Mouse (Mus musculus) lung, postnatal 4 days (tissue): Measurements from ENCODE around the gene Wbp1l.

Experiments
- DNase-seq, 2 experiments: peaks; one replicate each; pipeline ENCODE4 v3.0.0; 2021

The Wbp1l gene

DNA sequence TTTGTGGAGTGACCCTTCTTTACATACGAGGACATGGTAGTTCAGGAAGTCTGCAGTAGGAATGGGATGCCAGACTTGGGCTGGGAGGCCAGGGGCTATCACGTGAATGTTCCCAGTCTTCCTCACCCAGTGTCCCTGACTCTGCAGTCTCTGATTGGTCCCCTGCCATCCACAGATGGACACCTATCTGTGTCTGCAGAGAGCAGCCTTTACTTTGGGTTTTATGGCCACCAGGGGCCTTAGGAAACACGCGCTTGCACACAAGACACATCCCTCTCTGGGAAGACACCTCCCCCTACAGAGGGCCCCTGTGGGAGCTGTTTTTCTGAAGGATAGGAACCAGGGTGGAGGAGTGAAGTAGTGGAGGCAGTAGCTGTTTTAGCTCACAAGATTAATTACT is 62.6 kb downstream of the Wbp1l start:
- DNase-seq, result no peak

DNA sequence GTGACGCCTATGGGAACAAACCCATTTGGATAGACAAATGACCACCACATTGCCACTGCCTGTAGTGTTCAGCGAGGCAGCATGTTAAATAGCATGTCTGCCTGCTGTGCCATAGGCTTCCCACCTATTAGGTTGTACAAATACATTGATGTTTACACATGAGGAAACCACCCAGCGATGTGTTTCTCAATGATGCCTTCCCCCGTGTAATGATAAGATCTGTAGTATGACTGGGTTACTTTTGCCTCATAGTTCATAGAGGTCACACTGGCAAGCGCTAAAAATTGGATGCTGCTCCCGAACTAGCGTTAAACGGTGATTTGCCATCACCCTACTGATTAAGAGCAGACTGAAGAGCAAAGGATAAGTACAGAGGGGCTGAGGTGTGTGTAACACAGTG is 63.3 kb downstream of the Wbp1l start:
- DNase-seq, result no peak

DNA sequence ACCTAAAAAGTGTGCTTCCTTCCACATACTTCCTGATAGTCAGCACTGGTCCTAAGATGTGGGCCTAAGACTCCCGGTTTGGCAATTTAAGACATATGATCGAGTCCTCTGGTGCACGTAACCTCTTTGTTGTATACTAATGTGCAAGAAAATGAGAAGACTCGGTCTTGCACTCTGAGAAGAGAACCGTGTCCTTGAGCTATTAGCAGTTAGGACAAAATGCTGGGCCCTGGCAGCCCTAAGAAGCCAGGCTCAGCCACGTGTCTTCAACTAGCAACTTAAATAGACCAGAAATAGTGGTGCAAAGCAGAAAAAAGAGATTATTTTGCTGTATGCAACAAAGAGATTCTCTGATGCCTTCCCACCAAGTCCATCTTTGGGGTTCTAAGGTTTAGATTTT is 63.9 kb downstream of the Wbp1l start:
- DNase-seq, result no peak

DNA sequence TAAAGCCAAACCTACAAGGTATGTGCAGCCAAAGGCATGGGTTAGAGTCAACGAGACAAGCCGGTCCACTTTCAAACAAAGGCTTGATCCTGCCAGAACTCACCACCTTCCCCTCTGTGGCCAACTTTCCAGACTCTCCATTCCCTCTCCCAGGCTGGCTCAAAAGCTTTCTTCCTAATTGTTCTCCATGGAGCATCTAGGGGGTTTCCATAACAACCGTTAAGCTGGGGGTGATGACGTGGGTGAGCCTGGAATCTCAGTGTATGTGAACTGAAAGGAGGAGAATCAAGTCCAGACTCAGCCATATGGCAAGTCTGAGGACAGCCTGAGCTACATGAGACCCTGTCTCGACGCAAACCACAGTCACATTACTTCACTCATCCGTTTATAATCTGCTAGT is 66.6 kb downstream of the Wbp1l start:
- DNase-seq, result no peak

DNA sequence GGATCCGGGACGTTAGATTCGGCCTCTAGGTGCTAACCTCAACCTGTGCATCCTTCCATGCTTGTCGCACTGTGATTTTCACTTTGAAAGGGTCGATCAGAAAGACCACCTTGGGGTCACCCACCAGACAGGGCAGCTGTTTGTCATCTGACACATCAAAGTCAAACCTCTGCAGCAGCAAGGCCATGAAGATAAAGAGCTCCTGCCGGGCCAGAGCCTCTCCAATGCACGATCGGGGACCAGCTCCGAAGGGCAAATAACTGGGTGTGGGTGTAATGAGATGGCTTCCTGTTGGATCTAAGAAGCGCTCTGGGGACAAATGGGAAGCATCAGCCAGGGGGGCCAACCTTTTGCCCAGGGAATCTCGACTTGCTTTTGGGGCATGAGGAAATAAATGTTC is 68.4 kb downstream of the Wbp1l start:
- no peak for DNase-seq

DNA sequence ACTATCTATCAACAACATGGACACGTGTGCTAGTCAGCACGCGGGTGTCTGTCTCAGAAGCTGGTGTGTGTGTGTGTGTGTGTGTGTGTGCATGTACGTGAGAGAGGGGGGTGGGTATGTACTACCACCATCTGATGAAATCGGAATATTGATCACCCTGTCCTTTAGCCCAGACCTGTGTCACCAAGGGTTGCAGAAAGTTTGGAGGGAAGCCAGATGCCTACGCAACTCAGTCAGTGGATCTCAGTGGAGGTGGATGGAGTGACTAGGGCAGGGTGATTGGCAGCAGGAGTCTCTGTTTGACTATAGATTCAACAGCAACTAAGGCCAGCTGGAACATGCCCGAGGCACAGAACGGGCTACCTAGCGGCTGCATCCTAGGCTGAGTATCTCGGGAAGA is 69.4 kb downstream of the Wbp1l start:
- no peak for DNase-seq

DNA sequence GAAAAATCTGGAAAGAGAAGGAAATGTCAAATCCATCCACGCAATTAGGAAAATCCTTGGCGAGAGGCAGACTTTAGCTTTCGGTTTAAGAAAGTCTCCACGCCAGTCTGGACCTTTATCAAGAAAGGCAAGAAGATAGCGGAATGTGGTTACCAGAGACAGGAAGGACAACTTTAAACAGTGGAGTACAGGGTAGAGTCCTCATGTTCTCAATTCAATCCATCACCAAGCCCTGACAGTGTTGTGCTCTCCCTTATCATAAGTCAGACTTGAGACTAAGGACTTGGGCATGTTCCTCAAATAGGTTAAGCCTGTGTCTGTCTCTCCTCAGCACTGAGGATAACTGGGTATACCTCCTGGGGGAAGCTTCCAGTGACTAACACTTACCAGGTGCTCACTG is 70.9 kb downstream of the Wbp1l start:
- DNase-seq, result no peak

DNA sequence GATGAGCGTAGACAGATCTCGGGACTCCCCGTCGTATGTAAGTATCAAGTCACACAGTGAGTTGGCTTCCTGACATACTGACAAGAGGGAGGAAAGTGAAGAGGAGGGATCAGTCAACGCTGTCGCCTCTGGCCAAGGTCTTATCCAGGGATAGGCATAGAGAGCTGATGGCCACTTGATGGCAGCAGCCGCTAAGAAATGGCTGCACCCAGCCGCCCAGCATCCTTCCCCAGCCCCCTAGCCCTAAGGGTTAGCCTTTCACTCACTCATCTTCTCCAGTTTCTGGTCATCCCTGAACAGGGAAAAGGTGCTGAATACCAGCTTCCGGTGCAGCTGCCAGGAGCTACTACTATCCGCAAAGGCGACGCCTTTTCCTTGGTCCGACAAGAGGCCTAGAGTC is 71.8 kb downstream of the Wbp1l start:
- peak; percentile 50 to 71 for DNase-seq

DNA sequence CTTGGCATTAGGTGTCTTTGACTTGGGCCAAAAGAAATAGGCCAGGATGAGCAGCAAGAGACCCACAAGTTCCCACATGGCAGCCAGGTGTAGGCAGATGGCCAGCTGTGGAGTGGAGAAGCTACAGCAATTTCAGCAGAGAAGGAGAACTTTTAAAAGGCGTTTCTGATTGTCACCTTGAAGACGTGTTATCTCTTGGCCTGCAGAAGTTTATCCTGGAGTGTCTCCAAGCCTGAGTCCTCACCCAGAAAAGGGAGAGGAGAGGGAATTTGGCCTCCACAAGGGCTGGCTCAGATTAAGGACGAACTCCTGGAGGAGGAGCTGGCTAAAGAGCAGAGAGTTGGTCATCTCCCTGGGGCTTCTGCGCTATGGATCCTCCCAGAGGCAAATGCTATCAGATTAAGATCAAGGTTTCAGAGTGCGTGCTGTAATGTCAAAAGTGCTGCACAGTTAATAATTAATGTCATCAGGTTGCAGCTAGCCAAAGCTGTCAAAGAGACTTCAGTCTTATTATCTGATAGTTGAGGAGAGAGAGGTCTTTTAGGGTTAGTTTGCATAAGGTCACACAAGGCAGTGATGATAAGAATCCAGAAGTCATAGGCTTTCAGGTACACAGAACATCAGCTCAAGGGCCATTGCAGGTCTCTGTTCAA is 74.0 kb downstream of the Wbp1l start, which contains the start of gene Cyp17a1:
TSS of gene Cyp17a1 (minus strand) at position 407 of the 653 bp plus-strand sequence.
- no peak for DNase-seq

DNA sequence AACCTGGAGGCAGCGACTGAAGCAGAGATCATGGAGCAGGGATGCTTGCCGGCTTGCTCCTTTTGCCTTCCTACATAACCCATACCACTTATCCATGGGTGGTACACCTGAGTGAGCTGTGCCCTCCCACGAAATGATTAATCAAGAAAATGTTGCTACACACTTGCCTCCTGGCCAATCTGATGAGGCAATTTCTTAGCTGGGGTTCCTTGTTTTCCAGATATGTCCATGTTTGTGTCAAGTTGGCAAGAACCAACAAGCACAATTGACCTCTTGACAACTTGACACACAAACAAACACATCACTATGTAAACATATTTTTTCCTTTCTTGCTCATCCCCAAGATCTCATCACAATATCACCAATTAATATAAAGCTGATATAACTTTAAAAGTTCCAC is 76.8 kb downstream of the Wbp1l start:
- no peak for DNase-seq

DNA sequence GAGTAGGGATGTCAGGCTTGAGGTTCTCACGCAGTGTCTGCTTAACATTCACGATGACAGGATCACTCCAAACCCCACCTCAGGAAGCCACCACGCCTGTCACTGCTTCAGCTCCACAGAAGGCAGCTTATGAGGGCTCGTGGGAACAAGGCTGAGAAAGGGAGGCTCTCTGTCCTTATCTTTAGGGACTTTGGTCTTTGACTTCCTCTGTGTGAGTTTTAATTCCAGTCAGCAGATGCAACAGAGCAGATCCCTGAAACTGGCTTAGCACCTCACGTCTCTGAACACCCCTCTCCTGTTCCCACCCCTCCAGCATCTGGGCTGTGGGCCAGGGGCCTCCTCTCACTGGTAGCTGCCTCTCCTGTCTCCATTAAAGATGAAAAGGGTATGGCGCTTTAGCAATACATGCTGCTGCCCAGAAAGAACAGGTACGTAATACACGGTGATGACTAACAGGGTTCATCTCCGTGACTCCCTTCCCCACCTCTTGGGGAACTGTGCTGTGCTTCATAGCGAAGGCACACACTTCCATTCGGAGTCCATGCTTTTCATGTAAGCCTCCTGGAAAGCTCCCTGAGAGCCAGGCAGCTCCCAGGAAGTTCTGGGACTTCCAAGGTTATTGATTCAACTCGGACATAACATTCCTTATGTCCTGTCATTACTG is 81.0 kb downstream of the Wbp1l start:
- no peak for DNase-seq

DNA sequence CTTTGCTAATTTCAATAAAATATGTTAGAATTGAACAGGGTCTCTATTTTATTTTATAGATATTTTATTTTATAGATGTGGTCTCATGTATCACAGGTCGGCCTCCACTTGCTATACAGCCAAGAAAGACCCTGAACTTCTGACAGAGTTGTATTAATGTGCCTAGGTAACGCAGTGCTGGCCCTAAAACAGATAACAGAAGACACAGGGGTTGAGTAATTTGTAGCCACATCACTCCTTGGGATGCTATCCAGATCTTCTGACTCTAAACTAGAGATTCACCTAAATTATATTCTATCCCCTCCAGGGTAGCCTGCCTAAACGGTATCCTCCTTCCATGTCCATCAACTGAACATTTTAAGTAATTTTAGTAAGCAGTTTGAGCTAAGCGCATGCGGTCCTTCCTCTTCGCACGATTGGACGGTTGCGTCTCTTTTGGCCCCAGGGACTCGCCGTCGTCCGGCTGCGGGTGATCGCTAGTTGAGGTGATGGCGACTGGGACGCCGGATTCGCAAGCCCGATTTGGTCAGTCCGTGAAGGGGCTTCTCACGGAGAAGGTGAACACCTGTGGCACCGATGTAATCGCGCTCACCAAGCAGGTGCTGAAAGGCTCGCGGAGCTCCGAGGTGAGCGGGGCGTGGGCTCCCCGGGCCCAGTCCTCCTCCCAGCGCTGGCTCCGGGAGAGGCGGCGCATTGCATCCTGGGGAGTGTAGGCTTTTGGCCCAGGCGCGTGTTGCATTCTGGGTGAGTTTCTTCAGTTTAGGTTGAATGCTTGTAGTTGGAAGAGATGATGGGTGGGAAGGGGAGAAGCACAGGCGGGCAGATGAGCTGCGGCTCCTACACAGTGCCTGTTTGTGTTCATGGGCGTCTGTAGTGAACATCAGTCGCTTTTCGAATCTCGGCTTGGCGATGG is 90.8 kb downstream of the Wbp1l start, which contains the start of gene Borcs7:
TSS of gene Borcs7 (plus strand) at position 447 of the 913 bp plus-strand sequence.
- peak; percentile 88 to 90 for DNase-seq

DNA sequence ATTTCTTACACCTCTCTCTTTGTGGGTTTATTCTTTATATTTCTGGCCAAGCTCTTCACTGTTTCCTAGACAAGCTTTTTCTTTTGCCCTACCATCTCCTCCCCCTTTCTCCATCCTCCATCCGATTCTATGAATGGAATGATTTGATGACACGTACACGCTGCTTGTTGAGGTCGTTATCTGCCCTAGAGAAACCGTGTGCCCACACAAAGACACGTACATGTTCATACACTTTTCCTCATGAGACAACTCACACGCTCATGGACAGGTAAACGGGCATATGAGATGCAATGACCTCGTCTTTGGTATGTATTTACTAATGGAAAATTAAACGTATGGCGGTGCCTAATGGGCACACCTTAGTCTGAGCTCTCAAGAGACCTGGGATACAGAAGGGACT is 91.5 kb downstream of the Wbp1l start:
- DNase-seq, result no peak

DNA sequence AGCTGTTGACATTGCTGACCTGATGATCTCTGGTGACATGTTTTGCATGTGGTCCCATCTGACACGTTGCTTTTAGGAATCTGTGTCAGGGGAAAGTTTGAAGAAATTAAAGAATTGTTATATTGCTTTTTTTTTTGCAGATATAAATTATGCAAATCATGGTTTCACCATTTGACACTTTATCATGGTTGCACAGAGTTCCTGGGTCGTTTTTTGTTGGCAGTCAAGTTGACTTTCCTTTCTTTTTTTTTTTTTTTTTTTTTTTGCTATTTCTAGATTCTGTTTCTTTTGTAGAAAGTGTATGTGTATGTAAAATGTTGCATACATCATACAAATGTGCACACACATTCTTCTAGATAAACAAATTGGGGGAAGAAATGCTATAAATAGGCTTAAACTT is 92.2 kb downstream of the Wbp1l start:
- DNase-seq, result no peak

DNA sequence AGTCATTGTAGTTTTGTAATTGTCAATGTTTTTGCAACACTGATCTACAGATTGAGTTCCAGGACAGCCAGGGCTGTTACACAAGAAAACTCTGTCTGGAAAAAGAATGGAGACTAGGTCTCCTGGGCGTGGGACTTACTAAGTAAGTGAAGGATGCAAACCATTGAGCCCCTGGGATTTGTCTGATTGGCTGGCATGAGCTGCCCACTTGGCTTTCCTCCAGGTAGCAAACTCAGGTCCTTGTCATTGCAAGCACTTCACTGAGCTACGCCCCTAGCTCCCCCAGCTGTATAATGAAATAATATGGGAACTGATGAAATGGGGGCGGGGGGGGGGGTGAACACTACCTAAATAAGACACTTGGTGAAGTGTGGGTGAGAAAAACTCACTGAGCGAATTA is 94.3 kb downstream of the Wbp1l start:
- no peak for DNase-seq

DNA sequence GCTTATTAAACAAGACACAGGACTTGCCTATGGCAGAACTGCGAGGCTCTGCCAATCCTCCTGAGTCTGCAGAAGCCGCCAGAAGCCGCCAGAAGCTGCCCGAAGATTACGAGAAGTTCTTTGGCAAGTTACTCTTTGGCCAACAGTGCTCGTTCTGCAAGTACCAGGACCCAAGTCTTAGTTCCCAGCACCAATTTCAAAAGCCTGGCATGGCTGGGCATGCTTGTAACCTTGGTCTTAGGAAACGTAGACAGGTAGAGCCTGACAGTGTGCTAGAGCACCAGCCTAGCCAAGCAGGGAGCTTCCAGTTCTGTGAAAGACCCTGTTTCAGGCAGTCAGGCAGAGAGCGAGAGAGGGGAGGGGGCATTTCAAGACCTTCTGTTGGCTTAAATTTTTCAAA is 97.6 kb downstream of the Wbp1l start:
- DNase-seq, result no peak

DNA sequence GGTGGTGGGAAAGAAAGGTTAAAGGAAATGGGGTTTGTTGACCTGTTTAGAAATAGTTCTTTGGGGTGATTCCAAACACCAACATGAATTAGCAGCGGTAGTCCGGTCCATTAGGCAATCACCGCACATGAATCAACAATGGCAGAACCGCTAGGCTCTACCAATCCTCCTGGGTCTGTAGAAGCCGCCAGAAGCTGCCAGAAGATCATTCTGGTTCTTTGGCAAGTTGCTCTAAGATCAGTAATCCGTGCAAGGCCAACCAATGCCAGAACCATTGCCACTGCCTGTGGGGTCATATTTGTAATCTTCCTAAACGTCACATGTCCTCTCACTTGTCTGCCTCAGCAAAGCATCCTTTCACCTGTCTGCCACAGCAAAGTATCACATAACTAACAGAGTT is 98.1 kb downstream of the Wbp1l start:
- DNase-seq, result no peak

DNA sequence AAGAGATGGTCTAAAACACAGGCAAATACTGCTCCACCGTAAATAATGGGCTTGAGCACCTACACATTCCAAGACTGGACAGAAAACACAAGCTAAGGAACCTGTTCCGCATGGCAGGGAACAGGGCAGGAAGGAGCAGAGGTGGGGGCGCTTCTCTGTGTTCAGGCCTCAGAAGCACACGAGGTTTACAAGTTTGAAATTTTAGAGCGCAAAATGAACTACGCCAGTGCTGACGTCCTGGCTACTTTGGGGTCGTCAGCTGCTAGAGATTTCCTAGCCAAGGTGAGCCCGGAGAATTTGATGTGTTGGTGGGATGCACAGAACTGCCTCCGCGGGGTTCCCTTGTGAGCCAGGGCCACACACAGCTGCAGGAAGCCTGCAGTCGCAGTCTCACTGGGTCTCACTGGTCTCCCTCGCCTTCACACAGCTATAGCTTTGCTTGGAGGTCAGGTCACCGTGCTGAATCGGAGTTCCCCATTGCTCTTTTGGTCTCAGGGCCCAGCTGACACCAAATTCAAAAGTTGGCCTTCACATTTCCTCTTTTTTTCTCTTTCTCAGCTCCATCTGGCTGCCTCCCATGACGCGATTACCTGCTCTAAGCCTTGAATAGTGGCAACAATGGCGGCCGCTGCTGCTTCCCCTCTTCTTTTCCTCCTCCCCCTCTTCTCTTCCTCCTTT is 99.1 kb downstream of the Wbp1l start:
- no peak for DNase-seq

DNA sequence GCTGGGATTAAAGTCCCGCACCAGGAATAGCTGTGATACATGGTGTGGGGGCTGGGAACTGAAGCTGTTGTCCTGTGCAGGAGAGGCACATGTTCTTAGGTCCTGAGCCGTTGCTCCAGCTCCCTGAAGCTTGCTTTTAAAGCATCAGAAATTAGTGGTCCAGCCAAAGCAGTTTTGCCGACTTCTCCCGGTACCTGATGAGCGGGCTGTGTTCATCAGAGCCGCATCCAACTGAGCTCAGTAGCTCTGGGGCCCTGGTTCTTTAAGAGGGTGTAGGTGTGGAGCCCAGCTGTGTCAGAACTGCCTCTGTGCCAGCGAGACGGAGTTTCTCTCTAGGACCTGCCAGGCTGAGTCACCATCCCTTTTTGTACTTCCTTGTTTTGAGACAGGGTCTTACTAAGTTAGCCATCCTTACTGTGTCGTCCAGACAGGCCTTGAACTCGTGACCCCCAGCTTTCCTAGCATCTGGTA is 100.2 kb downstream of the Wbp1l start:
- DNase-seq, result no peak

DNA sequence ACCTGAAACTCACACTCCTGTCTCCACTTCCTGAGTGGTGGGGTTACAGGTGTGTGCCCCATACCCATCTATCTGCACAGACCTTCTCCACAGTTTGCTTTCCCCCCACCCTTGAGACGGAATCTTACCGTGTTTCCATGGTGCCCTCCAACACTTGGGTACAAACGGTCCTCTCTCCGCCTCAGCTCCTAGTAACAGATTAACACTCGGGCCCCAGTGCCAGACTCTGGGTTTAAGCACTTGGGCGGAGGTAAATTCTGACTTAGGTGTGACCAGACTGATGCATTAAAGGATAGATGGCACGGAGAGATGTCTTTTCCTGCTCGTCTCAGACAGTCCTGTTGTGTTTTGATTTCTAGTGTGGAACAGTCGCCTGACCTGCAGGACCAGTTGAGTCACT is 102.3 kb downstream of the Wbp1l start:
- no peak for DNase-seq

DNA sequence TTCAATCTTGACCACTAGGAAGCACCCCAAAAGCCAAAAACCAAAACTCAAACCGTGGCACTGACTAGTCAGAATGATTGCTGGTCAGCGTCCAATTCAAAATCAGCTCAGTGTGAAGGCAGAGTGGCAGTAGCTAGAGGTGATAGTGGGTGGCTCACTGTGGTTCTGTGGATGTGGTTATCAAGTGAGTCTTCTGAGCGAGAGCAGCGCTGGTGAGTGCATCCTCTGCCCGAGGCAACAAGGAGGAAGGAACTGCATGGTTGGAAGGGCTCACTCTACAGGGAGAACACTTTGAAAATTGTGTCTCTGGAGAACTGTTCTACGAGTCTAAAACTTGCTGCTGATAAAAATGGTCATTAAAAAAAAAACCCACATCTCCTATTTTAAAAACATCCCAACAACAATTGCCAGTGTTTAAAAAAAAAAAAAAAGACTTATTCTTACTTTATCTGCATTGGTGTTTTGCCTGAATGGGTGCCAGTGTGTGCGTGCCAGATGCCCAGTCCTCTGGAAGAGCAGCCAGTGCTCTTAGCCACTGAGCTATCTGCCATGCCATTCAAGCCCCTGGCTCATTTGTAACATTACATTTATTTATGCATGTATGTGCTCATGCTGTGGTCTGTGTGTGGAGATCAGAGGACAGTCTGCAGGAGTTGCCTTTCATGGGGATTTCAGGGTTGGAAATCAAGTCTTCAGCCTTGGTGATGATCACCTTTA is 107.1 kb downstream of the Wbp1l start:
- DNase-seq, result no peak

DNA sequence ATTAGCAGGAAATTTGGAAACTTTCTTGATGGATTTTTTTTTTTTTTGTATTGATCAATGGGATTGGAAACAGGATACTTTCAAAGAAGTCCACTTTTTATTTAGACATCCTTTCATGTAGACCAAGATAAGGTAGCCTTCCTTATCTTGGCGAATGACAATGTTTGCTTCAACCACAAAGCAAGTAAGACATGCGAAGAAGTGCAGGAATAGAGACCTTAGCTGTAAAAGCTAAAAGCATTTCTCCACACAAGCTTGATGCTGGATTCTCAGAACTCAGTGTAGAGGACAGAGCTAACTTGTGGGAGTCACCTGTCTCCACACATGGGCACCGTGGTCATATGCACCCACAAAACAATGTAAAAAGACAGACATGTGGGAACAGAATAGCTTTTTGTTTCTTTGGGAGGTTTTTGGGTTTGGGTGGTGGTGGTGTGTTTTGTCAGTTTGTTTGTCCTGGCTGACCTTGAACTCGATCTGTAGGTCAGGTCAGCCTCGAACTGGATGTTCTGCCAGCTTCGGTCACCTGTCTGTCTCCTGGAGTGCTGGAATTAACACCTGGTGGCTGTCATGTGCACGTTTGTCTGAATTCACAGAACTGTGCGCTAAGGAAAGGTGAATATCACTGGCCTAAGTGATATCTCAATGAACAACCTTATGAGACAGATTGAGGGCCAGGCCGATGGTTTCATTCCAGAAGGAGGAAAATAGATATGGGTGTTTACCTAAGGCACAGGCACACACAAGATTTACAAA is 107.8 kb downstream of the Wbp1l start:
- DNase-seq, result no peak
